Comparison of ENCODE assay signal across 9 mouse cellular contexts in the genomic region with DNA sequence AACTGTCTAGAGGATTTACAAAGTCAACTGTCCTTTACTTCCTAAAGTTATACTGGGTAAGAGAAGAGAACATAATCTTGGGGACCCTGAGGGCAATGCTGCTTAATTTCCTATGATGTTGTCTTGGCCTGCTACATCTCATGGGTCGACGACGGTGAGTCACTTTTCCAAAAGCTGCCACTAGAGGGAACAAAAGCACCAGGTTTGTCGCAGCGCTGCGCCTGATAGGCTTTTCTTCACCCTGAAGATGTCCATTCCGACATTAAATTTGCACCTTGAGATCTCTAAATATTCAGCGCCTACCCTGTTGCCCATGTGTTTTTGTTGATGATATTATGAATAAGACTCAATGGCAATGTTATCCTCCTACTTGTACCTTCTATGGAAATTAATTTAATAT.
DNase-seq lines count a peak whose midpoint lies in the region; ATAC-seq and TF ChIP-seq lines count a peak whose summit lies in the region.
"Had no signal": no experiment of that assay in that cellular context is flagged by ENCODE, and none has a peak within 500 bp of the region (broad histone marks: within the 10 kb centered on the region; RNA-seq: fewer than 3 reads in every experiment).

No protein-coding gene starts in this region.

- intact Hi-C loops in heart, postnatal 25 days (cut with DNase I) = loop anchor here (10.0 kb wide), 3 partner anchors 181 to 1091 kb away; no protein-coding TSS in a partner anchor

- H3K4me1 ChIP-seq in ES-E14 (ENCODE audit: control insufficient read depth in 2 of 2, insufficient read depth in 2 of 2, low read length in 2 of 2, poor library complexity in 1 of 2) = no peaks in the 10 kb centered on the region
- H3K4me1 ChIP-seq: limb, embryonic 12.5 days had no signal

- H3K9ac ChIP-seq in ES-E14 (ENCODE audit: insufficient read depth, low read depth, low read length, poor library complexity, severe bottlenecking) = no peak overlapping the region
- H3K9ac ChIP-seq: limb, embryonic 12.5 days had no signal

- peak; percentile 26 for DNase-seq in ES-E14 (ENCODE audit: low read depth, low spot score)
- peak; percentile 43 for DNase-seq in adrenal gland, postnatal 25 days
- peak; percentile 30 for DNase-seq in fibroblast of lung, adult 2 months (ENCODE audit: low read depth)
- DNase-seq in heart, postnatal 25 days (ENCODE audit: low spot score) = peak; percentile 2
- peak; percentile 39 to 68 for DNase-seq in layer of hippocampus, adult 8-10 months (ENCODE audit: low spot score in 2 of 2)
- peak; percentile 56 for DNase-seq in lung, postnatal 25 days (ENCODE audit: low spot score)
- DNase-seq in right cerebral cortex, adult 2 months (ENCODE audit: low spot score in 2 of 2) = peak; percentile 80 to 86

- H3K9me3 ChIP-seq in ES-E14 (ENCODE audit: control insufficient read depth, insufficient read depth, low read depth, low read length) = no peaks in the 10 kb centered on the region
- H3K9me3 ChIP-seq: limb, embryonic 12.5 days had no signal

- ATAC-seq in monocyte, adult 5-6 weeks (replicated peaks; ENCODE audit: insufficient number of reproducible peaks, low FRiP score, low TSS enrichment, poor library complexity, severe bottlenecking) = no peak

- H3K36me3 ChIP-seq in ES-E14 (ENCODE audit: control insufficient read depth, insufficient read depth, low read length, poor library complexity, severe bottlenecking) = no peaks in the 10 kb centered on the region
- H3K36me3 ChIP-seq: limb, embryonic 12.5 days had no signal

- no peak overlapping the region for H3K4me3 ChIP-seq in ES-E14 (ENCODE audit: insufficient read depth in 1 of 2, low read depth in 1 of 2, low read length in 2 of 2, poor library complexity in 1 of 2, severe bottlenecking in 1 of 2)
- H3K4me3 ChIP-seq: limb, embryonic 12.5 days had no signal

- in situ Hi-C loops in ES-E14 (cut with MboI; ENCODE audit: low sequenced_read_pairs in 2 of 2, unreplicated experiment in 2 of 2) = loop anchor here in 1 of 2 experiments (25.0 kb wide), 1 partner anchor 1098 kb away; a partner anchor contains a TSS

- H3K27ac ChIP-seq in ES-E14 (ENCODE audit: insufficient read depth, low read depth, low read length, poor library complexity, severe bottlenecking) = no peak overlapping the region
- H3K27ac ChIP-seq: limb, embryonic 12.5 days had no signal

TF ChIP-seq in ES-E14, 5 proteins besides CTCF, POLR2A, EP300 and RAD21:
- TF ChIP-seq ZNF384 (IDR thresholded peaks at IDR 0.05; ENCODE audit: low read depth, low read length) (no peak), ZC3H11A (IDR thresholded peaks at IDR 0.05; ENCODE audit: borderline replicate concordance, low read depth, low read length) (peak; percentile 62; the same call in 1 of the 2 replicates), MAFK (IDR thresholded peaks at IDR 0.05; ENCODE audit: insufficient read depth, low read depth, low read length) (no peak), CHD2 (IDR thresholded peaks at IDR 0.05; ENCODE audit: low read depth, low read length) (no peak), HCFC1 (IDR thresholded peaks at IDR 0.05; ENCODE audit: borderline replicate concordance, insufficient read depth, low read length) (no peak)

Comparison
In these comparisons a context has a peak if more than half of its experiments do, and no peak if none do; other contexts are left out.
1. DNase-seq: peak in every context shown above with its lines; median percentile 83 in right cerebral cortex, adult 2 months; 56 in lung, postnatal 25 days; 54 in layer of hippocampus, adult 8-10 months; 43 in adrenal gland, postnatal 25 days; 30 in fibroblast of lung, adult 2 months; 26 in ES-E14; 2 in heart, postnatal 25 days.